Mouse (Mus musculus) lung, postnatal 0 days (tissue): ENCODE measurements around the gene Atxn7.

Source experiments
- CTCF ChIP-seq: IDR thresholded peaks from 2 replicates; pipeline ENCODE4 v1.5.1; 2016; ENCODE audit warnings: antibody characterized with exemption, mild to moderate bottlenecking
- EP300 ChIP-seq: IDR thresholded peaks from 2 replicates; pipeline ENCODE4 v1.6.1; 2016; ENCODE audit warnings: antibody characterized with exemption, mild to moderate bottlenecking, control low read depth

DNA sequence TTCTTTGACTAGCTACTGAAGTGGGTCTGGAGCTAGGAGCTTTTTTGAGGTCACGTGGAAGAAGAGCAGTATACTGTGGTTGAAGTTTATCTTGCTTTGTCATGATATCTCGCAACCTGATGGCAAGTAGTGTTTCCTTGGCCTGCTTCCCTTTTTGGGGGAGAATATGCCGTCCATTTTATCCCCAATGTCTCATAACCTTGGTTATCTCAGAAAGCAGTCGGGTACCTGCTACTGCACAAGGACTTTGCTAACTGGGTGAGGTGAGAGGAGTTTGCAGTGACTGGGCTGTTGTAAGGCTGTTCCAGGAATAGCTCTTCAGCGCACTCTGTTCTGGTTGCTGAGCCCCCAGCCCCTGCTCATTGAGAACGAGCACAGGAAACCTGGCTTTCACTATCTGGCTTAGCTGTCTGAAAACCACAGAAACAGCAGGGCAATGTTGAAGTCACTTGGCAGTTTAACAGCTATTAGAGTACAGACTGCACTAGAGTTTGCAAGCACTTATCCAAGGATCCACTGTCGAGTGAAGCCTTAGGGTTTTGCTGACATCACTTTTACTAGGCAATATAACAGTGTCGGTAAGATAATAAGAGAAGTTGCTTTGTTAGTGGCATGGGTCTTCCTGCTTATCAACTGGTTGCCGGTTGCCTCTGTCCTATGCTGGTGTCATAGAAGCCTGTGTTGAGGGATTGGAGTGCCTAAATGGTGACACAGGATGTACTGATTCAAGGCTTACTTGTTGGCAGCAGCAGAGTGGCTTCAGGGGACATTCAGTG lies 127.0 kb downstream of the Atxn7 start:
- TF ChIP-seq EP300 = no peak
- TF ChIP-seq CTCF = no peak
